Mouse (Mus musculus) 3T3-L1 (cell line): ENCODE data around the gene Serpini1.
A peak's percentile ranks its signal among the peaks of the same experiment; 100 is the strongest.

ENCODE experiments used
- DNase-seq: peaks from one replicate; pipeline ENCODE4 v3.0.0-alpha.2; 2015; ENCODE audit warnings: low read depth, low spot score

Gene Serpini1

GRCm38 (mm10) chr3:75557292-75557691 lies at the start of gene Serpini1:
Serpini1 (plus strand) TSS chr3:75557547.
- peak; percentile 96 for DNase-seq

DNA sequence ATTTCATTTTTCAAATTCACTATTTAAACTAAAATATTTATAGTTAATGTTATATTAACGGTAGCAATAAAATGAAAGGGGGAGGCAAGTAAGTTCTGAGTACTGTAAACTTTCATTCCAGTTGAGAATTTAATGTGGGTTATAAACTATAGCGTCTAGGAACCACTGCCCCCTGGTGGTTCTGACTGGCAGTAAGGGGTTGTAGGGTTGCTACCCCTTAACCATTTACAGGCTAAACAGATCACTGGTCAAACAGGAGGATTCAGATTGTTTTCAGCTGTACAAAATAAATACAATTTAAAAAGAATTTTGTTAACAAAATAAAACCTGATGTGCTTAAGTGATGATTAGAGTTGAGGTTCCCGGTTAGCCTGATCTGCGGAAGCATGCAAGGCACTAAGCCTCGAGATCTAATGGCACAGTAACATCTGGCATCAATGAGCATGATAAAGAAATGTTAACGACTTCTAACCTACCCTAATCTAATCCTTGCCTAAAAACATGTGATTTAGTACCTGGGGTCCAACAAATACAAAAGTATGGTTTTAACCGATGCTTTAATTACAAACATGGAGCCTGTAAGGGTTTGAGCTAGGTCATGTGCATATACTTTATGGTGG lies 39.6 kb upstream of the Serpini1 start:
- peak; percentile 74 for DNase-seq

- DNase-seq = no peak
Measured at GRCm38 (mm10) chr3:75521314-75521713, 36.0 kb upstream of the Serpini1 start.

GRCm38 (mm10) chr3:75522527-75522926 lies 34.8 kb upstream of the Serpini1 start:
- no peak for DNase-seq

GRCm38 (mm10) chr3:75531074-75531473 lies 26.3 kb upstream of the Serpini1 start:
- DNase-seq = no peak

DNA sequence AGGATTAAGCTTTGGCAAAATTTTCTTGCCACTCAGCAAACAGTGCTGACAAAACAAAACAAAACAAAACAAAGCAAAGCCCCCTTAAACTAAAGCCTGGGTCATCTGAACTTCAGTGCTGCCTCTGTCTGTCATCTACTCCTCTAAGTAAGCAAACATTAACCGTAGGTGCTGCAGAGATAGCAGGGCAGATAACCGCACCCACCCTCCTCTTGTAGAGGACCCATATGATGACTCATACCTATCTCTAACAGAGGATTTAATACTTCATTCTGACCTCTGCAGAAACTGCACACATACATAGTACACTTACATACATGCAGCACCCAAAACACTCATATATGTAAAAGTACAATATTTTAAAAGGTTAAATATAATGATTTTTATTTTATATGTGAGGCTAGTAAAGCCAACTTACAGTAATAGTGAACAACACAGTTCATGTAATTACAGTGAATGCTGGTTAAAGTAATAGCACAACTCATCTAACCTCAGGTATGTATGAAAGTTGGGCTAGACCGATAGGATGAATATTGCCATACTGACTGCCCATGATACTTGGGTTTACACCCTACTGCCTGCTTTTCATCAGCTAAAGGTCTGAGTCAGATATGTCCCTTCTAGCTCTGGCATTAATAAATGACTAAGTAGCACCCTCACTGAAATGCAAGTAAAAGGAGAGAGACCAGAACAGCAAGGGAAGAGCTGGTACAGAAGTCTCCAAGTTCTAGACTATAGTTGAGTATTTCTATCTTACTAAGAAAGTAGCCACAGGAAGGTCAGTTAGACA lies 23.1 kb upstream of the Serpini1 start:
- no peak for DNase-seq

- DNase-seq = no peak
Measured at GRCm38 (mm10) chr3:75541259-75541658, 16.1 kb upstream of the Serpini1 start.

DNA sequence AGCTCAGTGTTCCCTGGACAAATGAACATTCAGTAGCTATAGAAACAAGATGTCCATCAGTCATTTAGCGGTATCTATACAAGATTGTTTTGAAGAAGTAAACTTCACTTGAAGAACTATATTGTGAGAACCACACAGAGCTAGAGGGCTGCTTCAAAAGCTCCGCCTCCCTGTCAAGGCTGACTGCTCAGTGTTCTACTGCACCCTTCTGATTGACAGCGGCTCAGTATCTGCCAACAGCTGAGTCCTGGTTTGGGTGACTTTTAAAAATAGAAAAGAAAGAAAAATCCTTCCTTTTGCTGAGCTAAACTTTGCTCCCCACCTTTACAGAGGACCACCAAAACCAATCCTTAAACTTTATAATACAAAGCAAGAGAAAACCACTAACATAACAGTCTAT lies 14.5 kb upstream of the Serpini1 start:
- DNase-seq = no peak

- no peak for DNase-seq
Measured at GRCm38 (mm10) chr3:75544287-75544686, 13.1 kb upstream of the Serpini1 start.

- DNase-seq = no peak
Measured at GRCm38 (mm10) chr3:75551248-75551647, 6.1 kb upstream of the Serpini1 start.

DNA sequence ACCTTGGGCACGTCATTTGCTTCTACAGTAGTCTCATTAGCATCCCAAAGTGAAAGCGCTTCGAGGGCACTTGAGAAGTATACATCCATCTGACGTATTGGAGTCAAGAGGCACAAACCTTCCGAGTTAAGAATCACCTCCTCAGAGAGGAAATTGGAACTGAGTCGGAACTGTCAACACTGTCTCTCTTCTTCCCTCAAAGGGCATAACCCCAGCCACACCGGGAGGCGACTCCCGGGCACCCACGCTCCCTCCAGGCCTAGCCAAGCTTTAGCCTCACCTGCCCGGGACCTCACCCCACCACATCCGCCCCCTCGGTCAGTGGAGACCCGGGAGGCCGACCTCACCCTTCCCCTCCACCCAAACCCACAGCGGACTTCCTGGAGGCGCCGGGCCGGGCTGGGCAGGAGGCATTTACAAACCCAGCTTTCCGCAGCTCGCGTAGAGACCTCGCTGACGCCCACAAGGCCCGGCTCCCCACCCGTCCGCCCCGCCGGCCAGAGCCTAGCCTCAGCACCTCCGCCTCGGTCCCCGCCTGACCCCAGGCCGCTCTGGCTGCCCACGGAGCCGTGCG lies 1.1 kb upstream of the Serpini1 start:
- peak; percentile 57 for DNase-seq

DNA sequence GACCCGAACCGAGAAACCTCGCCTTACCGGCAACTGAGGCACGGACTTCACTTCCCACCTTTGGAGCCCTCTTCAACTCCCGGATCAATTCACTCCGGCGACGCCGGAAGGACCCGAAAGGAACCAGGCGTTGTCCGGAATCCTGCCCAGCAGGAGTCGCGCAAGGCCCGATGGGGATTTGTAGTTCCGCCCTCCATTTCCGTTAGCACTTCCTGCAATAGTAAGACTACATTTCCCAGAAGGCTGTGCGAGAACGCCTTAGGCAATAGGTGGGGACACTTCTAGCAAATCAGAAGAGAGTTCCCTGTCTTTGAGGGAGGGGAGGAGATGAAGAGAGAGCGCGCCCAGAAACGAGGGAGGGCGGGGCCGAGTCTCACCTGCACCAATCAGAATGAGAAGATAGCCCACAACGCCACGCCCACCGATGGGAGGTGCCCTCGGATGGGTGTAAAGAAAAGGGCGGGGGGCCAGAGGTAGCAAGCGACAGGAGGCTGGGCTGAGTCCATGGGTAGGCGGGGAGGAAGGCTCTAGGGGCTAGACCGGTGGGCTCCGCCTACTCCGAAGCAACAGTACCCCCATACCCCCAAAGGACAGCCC lies 554 bp upstream of the Serpini1 start, which contains the start of gene Pdcd10:
Gene Pdcd10 (minus strand): TSS at position 162 of the 597 bp plus-strand sequence.
- DNase-seq = peak; percentile 100

- no peak for DNase-seq
Measured at GRCm38 (mm10) chr3:75574074-75574473, 16.7 kb downstream of the Serpini1 start.

GRCm38 (mm10) chr3:75575582-75575981 lies 18.2 kb downstream of the Serpini1 start:
- DNase-seq = no peak

GRCm38 (mm10) chr3:75579352-75579751 lies 22.0 kb downstream of the Serpini1 start:
- peak; percentile 33 for DNase-seq

- no peak for DNase-seq
Measured at GRCm38 (mm10) chr3:75583293-75583692, 25.9 kb downstream of the Serpini1 start.

- DNase-seq = no peak
Measured at GRCm38 (mm10) chr3:75584898-75585297, 27.6 kb downstream of the Serpini1 start.

DNA sequence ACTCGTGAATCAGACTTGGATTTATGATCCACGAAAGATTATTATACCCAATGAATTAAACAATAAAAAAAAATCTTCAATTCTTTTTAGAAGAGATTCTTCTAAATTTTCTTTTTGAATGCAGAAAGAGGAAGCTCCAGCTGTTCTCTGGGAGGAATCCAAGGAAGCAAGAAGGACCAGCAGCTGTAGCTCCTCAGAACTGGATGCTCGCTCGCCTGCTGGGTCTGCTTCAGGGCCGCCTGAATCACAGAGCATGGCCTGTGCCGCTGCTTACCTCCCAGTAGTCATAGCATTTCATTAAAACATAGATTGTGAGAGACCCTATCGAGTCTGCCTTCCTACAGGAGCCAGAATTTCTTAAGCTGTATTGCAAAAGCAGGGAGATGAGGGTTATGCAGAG lies 53.7 kb downstream of the Serpini1 start:
- no peak for DNase-seq

DNA sequence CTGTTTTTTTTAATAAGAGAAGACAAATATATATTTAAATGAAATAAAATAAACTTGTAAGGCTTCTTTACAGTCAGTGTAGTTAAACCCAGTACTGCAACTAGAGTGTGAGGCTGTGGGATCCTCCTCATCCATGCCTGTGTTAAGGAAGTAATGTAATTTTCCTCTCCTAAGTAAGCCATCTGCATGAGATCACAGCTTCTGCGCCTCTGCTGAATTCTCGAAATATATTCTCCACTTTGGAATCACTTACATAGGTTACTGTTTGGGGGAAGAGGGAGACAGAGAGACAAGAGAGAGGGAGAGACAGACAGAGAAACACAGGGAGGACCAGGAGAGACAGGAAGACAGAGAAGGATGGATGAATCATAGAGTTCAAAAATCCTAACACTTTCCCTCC lies 67.3 kb downstream of the Serpini1 start:
- DNase-seq = no peak

DNA sequence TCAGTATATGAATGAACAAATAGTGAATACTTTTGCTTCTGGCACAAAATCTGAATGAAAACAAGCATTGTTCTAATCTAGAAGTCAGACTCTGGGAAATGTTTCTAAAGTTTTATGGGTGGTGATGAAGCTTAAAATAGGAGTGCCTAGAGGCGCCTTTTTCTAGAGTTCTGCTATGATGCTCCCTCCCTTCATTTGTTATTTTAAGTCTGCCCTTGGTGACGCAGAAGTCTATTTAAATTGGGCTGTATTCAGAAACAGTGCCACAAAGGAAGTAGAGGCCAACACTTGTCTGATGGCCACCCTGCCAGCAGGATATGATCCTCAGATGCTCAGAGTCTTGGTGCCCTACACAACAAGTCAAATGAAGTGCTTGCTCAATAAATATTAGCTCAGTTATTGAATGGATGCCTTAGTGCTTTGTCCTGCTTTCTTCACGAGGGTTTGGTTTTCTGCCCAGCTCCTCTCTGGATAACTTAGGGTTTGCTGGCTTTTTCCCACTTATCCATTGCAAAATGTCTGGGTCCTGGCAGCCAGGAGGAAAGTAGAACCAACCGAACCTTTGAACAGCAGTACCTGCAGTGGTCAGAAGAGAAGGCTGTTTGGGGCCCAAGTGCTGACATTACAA lies 73.8 kb downstream of the Serpini1 start:
- DNase-seq = no peak

DNA sequence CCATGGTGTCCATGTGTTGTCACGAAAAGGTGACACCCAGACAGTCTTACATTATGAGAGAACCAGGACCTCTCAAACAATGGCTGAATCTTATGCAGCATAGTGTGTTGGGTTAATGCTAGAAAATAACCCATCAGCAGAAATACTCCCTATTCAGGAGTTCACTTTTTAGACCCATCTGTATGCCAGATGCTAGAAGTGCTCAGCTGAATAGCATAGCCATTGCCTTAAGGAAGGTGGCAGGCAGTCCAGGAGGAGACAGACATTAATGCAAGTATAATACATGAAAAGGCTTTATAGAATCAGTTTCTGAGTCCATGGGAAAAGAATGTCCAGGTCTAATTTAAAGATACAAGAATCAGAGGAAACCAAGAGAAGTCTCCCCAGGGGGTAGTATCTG lies 75.9 kb downstream of the Serpini1 start:
- no peak for DNase-seq

DNA sequence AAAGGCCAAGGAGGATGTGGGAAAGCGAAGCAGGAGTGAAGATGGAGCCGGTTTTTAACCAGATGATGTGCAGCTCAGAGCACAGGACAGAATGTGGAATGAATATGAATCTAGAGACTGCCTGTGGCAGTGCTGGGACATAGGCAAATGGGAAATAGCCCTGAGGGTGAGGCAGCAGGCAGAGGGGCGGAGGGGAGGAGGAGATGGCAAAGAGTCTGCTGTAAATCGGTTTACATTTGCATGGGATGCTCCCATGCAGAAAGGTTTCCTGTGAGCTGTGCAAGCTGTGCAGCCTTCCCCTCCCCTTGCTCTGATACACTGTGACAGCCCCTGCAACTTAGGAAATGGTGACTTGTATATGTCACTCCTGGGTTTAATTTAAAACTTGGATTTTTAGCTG lies 76.3 kb downstream of the Serpini1 start:
- no peak for DNase-seq
